Mouse (Mus musculus) heart, embryonic 15.5 days (tissue): Measurements from ENCODE around the gene Ascc2. TPM values are rescaled to one million over a fixed set of nuclear protein-coding genes. Genes with fewer than 3 reads are reported as not detected.

ENCODE experiments used
- ATAC-seq: fragments of 200-750 bp; cut with Nextera tagmentation; replicated peaks from 2 replicates; pipeline ENCODE4 v1.8.0; 2017; ENCODE audit warnings: low read depth, moderate TSS enrichment; ENCODE audit not compliant: insufficient number of reproducible peaks, insufficient read depth, low FRiP score
- H3K27ac ChIP-seq: fragments of 300-500 bp; sonication (generic); 2 replicates; pipeline ENCODE4 v1.5.1; 2015; ENCODE audit warnings: mild to moderate bottlenecking, inconsistent platforms
- H3K27me3 ChIP-seq: fragments of 300-500 bp; sonication (generic); 2 replicates; pipeline ENCODE4 v1.6.1; 2015; ENCODE audit warnings: inconsistent platforms
- H3K36me3 ChIP-seq: fragments of 300-500 bp; sonication (generic); 2 replicates; pipeline ENCODE4 v1.6.1; 2015; ENCODE audit warnings: mild to moderate bottlenecking, inconsistent platforms
- H3K4me1 ChIP-seq: fragments of 300-500 bp; sonication (generic); replicated peaks from 2 replicates; pipeline ENCODE4 v1.6.1; 2015; ENCODE audit warnings: inconsistent platforms
- H3K4me2 ChIP-seq: fragments of 300-500 bp; sonication (generic); 2 replicates; pipeline ENCODE4 v1.6.1; 2015; ENCODE audit warnings: inconsistent platforms, mild to moderate bottlenecking, moderate library complexity
- H3K4me3 ChIP-seq: fragments of 300-500 bp; sonication (generic); 2 replicates; pipeline ENCODE4 v1.5.1; 2015; ENCODE audit warnings: mild to moderate bottlenecking, inconsistent platforms
- H3K9ac ChIP-seq: fragments of 300-500 bp; sonication (generic); 2 replicates; pipeline ENCODE4 v1.6.1; 2015; ENCODE audit warnings: mild to moderate bottlenecking, inconsistent platforms
- H3K9me3 ChIP-seq: fragments of 300-500 bp; sonication (generic); replicated peaks from 2 replicates; pipeline ENCODE4 v1.6.1; 2016; ENCODE audit warnings: inconsistent platforms
- WGBS: fragments of 180-500 bp; shearing (Covaris S2); methylation state at CpG from one replicate; pipeline ENCODE4 v1.1.7; 2015; ENCODE audit warnings: mixed read lengths; 5-methylcytosine and 5-hydroxymethylcytosine counted together
- polyA plus RNA-seq: library from polyadenylated mRNA; unstranded; fragments of >200 nt; fragmentation: Nextera tagmentation; extraction: Ambion mirVana; gene quantifications from 2 replicates; pipeline ENCODE4 v1.2.1, GENCODE M21; 2015

Ascc2 gene
- polyA plus RNA-seq, 1 experiment from 2014 or later: 17.7 TPM

GRCm38 (mm10) chr11:4605414-4605813 lies 32.1 kb upstream of the Ascc2 start:
- H3K27me3 ChIP-seq: no peaks in the 10 kb centered on the region
- no peak overlapping the region for H3K9ac ChIP-seq
- no peaks in the 10 kb centered on the region for H3K36me3 ChIP-seq
- 61% methylated on average over 7 of the region's 7 CpGs for WGBS
- no peak overlapping the region for H3K4me3 ChIP-seq
- peak overlapping the region; percentile 71 for H3K27ac ChIP-seq
- ATAC-seq: peak; percentile 36
- H3K4me1 ChIP-seq: peaks cover 44% of the 10 kb centered on the region
- H3K9me3 ChIP-seq: no peaks in the 10 kb centered on the region
- H3K4me2 ChIP-seq: no peak overlapping the region

- ATAC-seq: peak; percentile 65
These were observed 31.0 kb upstream of the Ascc2 start for GRCm38 (mm10) chr11:4606541-4606940.

GRCm38 (mm10) chr11:4611904-4612303 lies 25.6 kb upstream of the Ascc2 start:
- 52% methylated on average over 2 of the region's 2 CpGs for WGBS
- Histone ChIP-seq H3K9me3 (no peaks in the 10 kb centered on the region), H3K36me3 (no peaks in the 10 kb centered on the region), H3K27me3 (no peaks in the 10 kb centered on the region), H3K4me2 (peak overlapping the region; percentile 29), H3K9ac (0 out of 2 replicates have a peak overlapping the region, but pooled peaks have one; percentile 10), H3K4me1 (peaks cover 17% of the 10 kb centered on the region), H3K27ac (peak overlapping the region; percentile 86), H3K4me3 (no peak overlapping the region)
- ATAC-seq: no peak

More at GRCm38 (mm10) chr11:4606541-4606940, 31.0 kb upstream of the Ascc2 start:
- H3K9me3 ChIP-seq: no peaks in the 10 kb centered on the region
- H3K9ac ChIP-seq: no peak overlapping the region
- H3K27me3 ChIP-seq: no peaks in the 10 kb centered on the region
- WGBS: 50% methylated on average over 1 of the region's 1 CpGs
- peak overlapping the region; percentile 71 for H3K27ac ChIP-seq
- H3K4me1 ChIP-seq: peaks cover 49% of the 10 kb centered on the region
- no peak overlapping the region for H3K4me3 ChIP-seq
- H3K36me3 ChIP-seq: no peaks in the 10 kb centered on the region
- H3K4me2 ChIP-seq: no peak overlapping the region

- H3K9ac ChIP-seq: peak within 1 kb of the TSS; percentile 21; the same call in 1 of the 2 replicates
- H3K4me3 ChIP-seq: peak within 1 kb of the TSS; percentile 19
- H3K9me3 ChIP-seq: no peaks in the 10 kb centered on the region
- 30% methylated on average over 16 of the region's 16 CpGs for WGBS
- H3K4me2 ChIP-seq: peak within 1 kb of the TSS; percentile 57
- no peaks in the 10 kb centered on the region for H3K27me3 ChIP-seq
- peak within 1 kb of the TSS; percentile 53 for H3K27ac ChIP-seq
- peaks cover 13% of the 10 kb centered on the region for H3K4me1 ChIP-seq
- H3K36me3 ChIP-seq: no peaks in the 10 kb centered on the region
- no peak for ATAC-seq
These were observed 17.5 kb upstream of the Ascc2 start, which contains the start of gene Gm11032 for GRCm38 (mm10) chr11:4620017-4620485. Gene Gm11032 (plus strand): TSS chr11:4620067.

- no peaks in the 10 kb centered on the region for H3K27me3 ChIP-seq
- no peak for ATAC-seq
- H3K27ac ChIP-seq: peak overlapping the region; percentile 53
- H3K4me2 ChIP-seq: peak overlapping the region; percentile 57
- peak overlapping the region; percentile 19 for H3K4me3 ChIP-seq
- H3K9me3 ChIP-seq: no peaks in the 10 kb centered on the region
- 26% methylated on average over 13 of the region's 13 CpGs for WGBS
- peaks cover 13% of the 10 kb centered on the region for H3K4me1 ChIP-seq
- no peaks in the 10 kb centered on the region for H3K36me3 ChIP-seq
- H3K9ac ChIP-seq: peak overlapping the region; percentile 21; the same call in 1 of the 2 replicates
These were observed 16.9 kb upstream of the Ascc2 start for GRCm38 (mm10) chr11:4620501-4621108.

GRCm38 (mm10) chr11:4621866-4622265 lies 15.7 kb upstream of the Ascc2 start:
- no peaks in the 10 kb centered on the region for H3K9me3 ChIP-seq
- H3K4me3 ChIP-seq: no peak overlapping the region
- H3K9ac ChIP-seq: no peak overlapping the region
- no peaks in the 10 kb centered on the region for H3K36me3 ChIP-seq
- 73% methylated on average over 4 of the region's 4 CpGs for WGBS
- no peak overlapping the region for H3K27ac ChIP-seq
- H3K27me3 ChIP-seq: no peaks in the 10 kb centered on the region
- peaks cover 13% of the 10 kb centered on the region for H3K4me1 ChIP-seq
- no peak for ATAC-seq
- H3K4me2 ChIP-seq: no peak overlapping the region

- no peak for ATAC-seq
- Histone ChIP-seq H3K9me3 (no peaks in the 10 kb centered on the region), H3K9ac (no peak overlapping the region), H3K36me3 (no peaks in the 10 kb centered on the region), H3K4me2 (no peak overlapping the region), H3K27ac (no peak overlapping the region), H3K4me3 (no peak overlapping the region), H3K27me3 (no peaks in the 10 kb centered on the region), H3K4me1 (peaks cover 13% of the 10 kb centered on the region)
- WGBS: 73% methylated on average over 7 of the region's 7 CpGs
These were observed 15.0 kb upstream of the Ascc2 start for GRCm38 (mm10) chr11:4622442-4622986.

- no peaks in the 10 kb centered on the region for H3K36me3 ChIP-seq
- no peaks in the 10 kb centered on the region for H3K27me3 ChIP-seq
- H3K9ac ChIP-seq: no peak overlapping the region
- H3K27ac ChIP-seq: no peak overlapping the region
- no peak overlapping the region for H3K4me2 ChIP-seq
- no peaks in the 10 kb centered on the region for H3K9me3 ChIP-seq
- H3K4me1 ChIP-seq: peaks cover 13% of the 10 kb centered on the region
- 58% methylated on average over 5 of the region's 5 CpGs for WGBS
- no peak for ATAC-seq
- H3K4me3 ChIP-seq: no peak overlapping the region
These were observed 14.6 kb upstream of the Ascc2 start for GRCm38 (mm10) chr11:4622997-4623396.

- no peak for ATAC-seq
- WGBS: 70% methylated on average over 7 of the region's 7 CpGs
- H3K4me2 ChIP-seq: no peak overlapping the region
- H3K9me3 ChIP-seq: no peaks in the 10 kb centered on the region
- no peaks in the 10 kb centered on the region for H3K36me3 ChIP-seq
- no peak overlapping the region for H3K9ac ChIP-seq
- H3K27me3 ChIP-seq: no peaks in the 10 kb centered on the region
- no peak overlapping the region for H3K27ac ChIP-seq
- peaks cover 15% of the 10 kb centered on the region for H3K4me1 ChIP-seq
- no peak overlapping the region for H3K4me3 ChIP-seq
These were observed 11.6 kb upstream of the Ascc2 start for GRCm38 (mm10) chr11:4625931-4626330.

- 85% methylated on average over 7 of the region's 7 CpGs for WGBS
- Histone ChIP-seq H3K9me3 (no peaks in the 10 kb centered on the region), H3K4me3 (no peak overlapping the region), H3K27ac (no peak overlapping the region), H3K4me2 (no peak overlapping the region), H3K4me1 (peaks cover 18% of the 10 kb centered on the region), H3K36me3 (no peaks in the 10 kb centered on the region), H3K27me3 (no peaks in the 10 kb centered on the region), H3K9ac (no peak overlapping the region)
- no peak for ATAC-seq
These were observed 9.9 kb upstream of the Ascc2 start for GRCm38 (mm10) chr11:4627636-4628035.

GRCm38 (mm10) chr11:4629861-4630280 lies 7.7 kb upstream of the Ascc2 start:
- Histone ChIP-seq H3K4me1 (peaks cover 18% of the 10 kb centered on the region), H3K36me3 (no peaks in the 10 kb centered on the region), H3K4me3 (no peak overlapping the region), H3K4me2 (no peak overlapping the region), H3K27ac (peak overlapping the region; percentile 67), H3K9me3 (no peaks in the 10 kb centered on the region), H3K27me3 (no peaks in the 10 kb centered on the region), H3K9ac (no peak overlapping the region)
- ATAC-seq: peak; percentile 43; the same call in 1 of the 2 replicates
- WGBS: 13% methylated on average over 8 of the region's 8 CpGs

- Histone ChIP-seq H3K4me3 (no peak overlapping the region), H3K27ac (no peak overlapping the region), H3K9me3 (no peaks in the 10 kb centered on the region), H3K36me3 (no peaks in the 10 kb centered on the region), H3K9ac (no peak overlapping the region), H3K4me1 (peaks cover 30% of the 10 kb centered on the region), H3K4me2 (no peak overlapping the region), H3K27me3 (no peaks in the 10 kb centered on the region)
- no peak for ATAC-seq
- WGBS: 52% methylated on average over 2 of the region's 2 CpGs
These were observed 4.1 kb upstream of the Ascc2 start for GRCm38 (mm10) chr11:4633420-4633819.
